Mouse (Mus musculus) thymus, postnatal 0 days (tissue): ENCODE measurements at regions not wholly inside any gene's neighbourhood (a gene's known extent, or its start where the extent isn't known, plus 50 kb on each side); places are given as distances from the start of the nearest gene placed in this dataset.
"Not testable (repeated sequence)": the region's sequence is repeated elsewhere in the genome, so short reads cannot be mapped to it uniquely, and the experiment has no call there.

Source experiments
- DNase-seq: peaks from one replicate; pipeline ENCODE4 v3.0.0-alpha.2; 2015; ENCODE audit warnings: low spot score

DNA sequence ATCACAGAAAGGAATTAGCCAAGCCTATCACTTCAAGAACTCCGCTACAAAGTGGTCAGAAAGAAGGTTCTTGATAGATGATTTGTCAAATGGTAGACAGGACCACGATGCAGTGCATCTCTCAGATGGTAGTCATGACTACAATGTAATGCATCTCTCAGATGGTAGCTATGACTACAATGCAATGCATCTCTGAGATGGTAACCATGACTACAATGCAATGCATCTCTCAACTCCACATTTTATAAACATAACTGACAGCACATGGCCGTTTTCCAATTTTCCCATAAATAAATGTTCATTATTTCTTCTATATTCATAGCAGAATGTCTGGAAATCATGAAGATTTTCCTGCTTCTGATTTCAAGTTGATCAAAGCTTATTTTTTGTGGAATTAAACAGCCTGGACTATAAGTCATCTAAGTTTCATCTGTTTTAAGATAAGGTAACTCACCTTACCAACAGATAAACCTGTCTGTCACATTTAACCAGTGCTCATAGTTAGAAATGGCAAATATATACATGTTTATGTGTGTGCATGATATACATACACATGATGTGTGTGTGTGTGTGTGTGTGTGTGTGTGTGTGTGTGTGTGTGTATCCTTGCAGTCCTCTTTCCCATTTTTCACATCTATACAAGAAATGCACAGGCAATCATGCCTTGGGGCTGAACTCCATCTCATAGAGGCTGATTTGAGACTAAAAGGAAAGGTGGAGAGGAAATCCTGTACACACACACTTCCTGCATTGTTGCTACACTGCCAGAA, 122.4 kb downstream of the Phf3 start:
- no peak for DNase-seq

DNA sequence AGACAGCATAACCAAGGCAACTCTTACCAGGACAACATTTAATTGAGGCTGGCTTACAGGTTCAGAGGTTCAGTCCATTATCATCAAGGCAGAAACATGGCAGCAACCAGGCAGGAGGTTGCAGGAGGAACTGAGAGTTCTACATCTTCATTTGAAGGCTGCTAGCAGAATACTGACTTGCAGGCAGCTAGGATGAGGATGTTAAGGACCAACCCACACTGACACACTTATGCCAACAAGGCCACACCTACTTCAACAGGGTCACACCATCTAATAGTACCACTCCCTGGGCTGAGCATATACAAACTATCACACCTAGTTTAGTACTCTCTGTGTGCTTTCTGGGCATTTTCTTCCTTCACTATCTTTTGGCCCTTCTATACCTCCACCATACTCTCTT, 131.8 kb downstream of the Phf3 start:
- no peak for DNase-seq

DNA sequence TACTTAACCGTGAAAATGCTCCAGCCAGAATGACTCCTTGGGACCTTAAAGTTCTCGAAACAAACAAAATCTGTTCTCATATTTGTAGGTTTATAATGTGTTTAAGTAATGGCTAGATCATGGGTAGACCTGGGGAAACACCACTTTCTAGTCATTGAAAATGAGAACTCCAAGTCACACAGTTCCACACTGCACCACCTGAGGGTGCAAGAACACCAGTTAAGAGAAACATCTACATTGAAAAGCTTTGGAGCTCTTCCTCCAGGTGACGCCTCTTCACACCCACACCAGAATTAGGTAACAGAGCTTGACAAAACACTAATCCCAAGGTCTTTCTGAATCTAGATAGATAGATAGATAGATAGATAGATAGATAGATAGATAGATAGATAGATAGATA, 132.9 kb downstream of the Phf3 start:
- DNase-seq: no peak

DNA sequence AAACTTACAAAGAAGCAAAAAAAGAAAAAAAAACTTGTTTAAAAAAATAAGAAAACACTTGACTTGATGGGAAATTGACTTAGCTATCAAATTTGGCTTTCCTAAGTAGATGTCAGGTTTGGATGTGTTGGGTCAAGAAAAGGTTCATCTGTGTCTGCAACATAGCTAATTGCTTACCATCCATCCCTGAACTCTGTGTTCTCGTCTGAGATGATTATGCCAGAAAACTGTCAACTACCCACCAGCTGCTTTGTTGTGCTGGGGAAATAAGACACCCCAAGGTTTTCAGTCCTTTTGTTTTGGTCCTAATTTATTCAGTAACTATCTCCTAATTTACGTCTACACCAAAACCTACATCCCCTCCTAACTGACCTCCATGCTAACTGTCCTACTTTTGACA, 152.2 kb downstream of the Phf3 start:
- no peak for DNase-seq

DNA sequence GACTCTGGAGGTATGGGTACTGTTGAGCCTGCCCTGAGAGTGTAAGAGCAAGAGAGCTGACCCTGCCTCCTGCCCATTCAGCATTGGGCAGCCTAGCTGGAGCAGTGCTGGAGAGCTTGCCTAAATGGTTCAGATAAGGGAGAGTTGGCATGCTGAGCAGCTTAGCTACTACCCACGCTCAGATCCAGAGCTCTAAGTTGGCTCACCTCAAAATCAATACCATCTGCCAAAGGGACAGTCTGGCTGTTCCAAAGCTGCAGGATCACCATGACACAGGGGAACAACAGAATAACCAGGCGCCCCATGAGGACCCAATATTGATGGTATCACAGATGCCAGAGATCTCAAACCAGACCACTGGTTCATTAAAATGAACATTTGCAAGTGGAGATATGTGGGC, 152.9 kb downstream of the Phf3 start:
- no peak for DNase-seq

DNA sequence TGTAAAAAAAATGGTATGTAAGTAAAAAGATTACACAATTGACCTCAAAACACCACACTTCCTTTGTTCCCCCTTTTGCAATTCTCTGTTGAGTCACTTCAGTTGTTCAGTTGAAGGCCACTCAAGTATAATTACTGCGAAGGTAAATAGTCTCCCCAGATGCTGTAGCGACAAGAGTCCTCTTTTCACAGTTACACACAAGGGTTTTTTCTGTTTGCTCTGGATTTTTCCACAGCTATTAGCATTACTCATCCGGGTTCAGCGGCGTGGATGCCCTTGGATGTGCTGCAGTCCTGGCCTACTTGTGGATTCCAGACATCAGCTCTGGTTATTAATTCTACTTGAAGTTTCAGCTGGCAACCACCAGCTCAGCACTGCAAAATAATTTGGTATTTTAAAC, 155.1 kb downstream of the Phf3 start:
- DNase-seq: no peak

DNA sequence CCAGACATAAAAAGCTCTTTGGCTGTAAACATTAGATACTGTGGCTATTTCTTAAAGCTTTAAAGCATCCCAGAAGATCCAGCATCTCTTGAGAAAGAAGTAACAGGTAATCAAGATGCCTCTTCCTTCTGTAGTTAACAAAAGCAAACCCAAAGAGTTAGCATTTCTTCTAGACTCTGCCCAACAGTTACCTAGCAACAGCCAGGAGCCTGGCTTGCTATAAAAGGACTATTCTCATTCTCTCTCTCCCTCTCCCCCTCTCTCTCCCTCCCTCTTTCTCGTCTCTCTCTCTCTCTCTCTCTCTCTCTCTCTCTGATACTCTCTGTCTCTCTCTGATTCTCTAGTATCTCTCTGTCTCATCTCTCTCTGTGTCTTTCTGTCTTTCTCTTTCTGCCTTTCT, 157.4 kb downstream of the Phf3 start:
- no peak for DNase-seq

DNA sequence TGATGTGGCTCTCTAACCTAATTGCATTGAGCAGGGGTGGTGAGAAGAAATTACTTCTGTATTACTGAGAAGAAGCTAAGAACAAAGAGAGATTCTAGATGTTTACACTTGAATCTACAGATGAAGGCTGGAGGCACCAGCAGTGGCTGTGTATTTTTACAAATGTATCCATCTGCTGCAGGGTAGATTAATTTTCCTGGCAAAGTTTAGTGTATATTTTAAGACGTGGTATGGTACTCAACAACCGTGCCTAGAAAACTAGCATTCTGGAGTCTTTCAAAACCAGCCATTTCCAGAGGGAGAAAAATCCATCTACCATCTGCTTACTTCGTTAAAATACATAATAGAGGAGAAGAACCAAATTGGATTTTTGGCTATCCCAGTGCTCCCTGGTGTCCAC, 172.6 kb downstream of the Phf3 start:
- no peak for DNase-seq

DNA sequence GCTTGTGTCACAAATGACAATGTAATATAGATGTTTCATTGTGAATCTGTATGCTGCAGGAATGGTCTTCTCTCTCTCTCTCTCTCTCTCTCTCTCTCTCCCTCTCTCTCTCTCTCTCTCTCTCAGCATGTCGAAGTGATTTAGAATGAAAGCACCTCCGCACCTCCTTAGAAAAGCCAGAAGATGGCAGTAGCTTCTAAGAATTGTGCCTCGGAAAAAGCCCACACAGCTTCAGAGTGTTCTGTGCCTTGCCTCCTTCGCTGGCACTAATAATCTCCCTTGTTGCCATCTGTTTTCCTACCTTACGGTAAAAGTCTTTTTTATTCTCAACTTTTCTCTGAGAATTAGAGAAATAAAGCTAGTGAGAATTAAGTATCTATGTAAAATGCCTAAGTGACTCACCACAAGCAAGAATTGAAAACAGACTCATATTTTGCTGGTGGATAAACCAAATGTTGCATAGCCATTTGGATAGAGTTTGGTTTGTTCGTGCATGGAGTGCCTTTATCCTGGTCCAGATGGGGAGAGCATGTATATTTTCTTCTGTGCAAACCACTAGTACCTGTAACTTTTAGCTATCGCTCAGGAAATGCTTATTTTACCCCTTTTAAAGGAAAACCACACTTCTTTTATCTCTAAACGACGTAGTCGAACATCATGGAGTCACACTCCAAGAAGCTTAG, 173.2 kb downstream of the Phf3 start:
- no peak for DNase-seq

DNA sequence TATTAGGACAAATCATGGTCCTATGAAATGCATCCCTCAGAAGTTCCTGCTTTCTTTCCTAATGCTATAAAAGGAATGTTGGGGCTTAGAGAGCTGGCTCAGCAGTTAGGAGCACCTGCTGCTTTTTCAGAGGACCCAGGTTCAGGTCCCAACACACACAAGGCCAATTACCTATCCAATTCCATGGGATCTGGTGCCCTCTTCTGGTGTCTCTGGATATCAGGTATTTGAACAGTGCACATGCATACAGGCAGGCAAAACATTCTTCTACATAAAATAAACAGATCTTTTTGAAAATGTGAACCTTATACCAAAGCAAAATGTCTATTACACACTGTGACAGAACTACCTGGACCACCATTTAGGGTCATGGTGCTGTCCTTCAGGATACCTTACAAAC, 177.4 kb downstream of the Phf3 start:
- DNase-seq: no peak

DNA sequence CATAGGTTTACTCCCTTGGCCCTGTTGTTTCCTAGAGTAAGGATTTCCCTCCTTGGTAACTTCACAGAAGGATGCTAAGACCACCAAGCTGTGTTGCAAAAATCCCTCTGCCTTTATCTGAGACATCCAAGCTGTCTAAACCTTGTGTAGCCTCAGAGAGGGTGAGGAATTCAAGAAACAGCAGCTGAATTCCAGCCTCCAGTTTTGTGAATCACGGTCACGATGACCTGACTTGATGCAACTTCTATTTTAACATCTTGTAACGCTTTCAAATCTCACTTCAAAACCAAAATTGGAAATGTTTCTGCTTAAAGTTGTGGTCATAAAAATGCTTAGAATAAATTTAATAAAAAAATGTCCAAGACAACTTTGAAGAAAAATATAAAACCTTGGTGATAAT, 188.4 kb downstream of the Phf3 start:
- no peak for DNase-seq

DNA sequence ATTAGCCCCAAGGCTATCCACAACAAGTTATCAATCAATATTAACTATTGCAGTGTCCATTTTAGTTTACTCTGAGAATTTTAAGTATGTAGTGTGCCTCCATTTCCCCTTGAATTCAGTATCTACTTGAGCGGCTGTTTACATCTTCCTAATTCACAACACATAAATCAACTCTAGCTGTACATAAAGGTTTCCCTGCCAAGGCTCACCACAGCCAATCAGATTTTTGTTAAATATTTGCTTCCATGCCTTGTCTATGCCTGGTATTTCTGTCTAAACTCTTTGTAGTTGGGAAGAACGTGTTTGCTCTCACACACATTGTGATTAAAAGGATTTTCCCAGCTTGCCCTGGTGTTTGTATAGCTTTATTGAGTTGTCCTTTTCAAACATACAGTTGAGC, 189.8 kb downstream of the Phf3 start:
- DNase-seq: no peak

DNA sequence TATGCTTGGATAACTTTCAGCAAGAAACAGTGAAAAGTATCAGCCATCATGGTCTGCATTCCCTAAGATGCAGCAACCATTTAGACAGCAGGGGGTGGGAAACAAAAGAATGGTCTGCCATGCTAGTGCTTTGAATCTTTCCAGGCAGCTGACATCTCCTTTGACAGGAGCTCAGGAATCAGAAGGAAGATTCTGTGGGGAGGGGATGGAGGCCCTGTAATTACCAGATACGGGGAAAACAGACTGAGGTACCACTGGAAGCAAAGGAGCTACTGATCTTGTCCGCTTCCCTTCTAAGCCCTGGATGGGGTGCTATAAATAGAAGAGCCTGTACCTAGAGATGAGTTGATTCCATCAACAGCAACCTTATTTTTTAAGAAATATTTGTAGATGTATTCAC, 233.9 kb downstream of the Phf3 start:
- no peak for DNase-seq

DNA sequence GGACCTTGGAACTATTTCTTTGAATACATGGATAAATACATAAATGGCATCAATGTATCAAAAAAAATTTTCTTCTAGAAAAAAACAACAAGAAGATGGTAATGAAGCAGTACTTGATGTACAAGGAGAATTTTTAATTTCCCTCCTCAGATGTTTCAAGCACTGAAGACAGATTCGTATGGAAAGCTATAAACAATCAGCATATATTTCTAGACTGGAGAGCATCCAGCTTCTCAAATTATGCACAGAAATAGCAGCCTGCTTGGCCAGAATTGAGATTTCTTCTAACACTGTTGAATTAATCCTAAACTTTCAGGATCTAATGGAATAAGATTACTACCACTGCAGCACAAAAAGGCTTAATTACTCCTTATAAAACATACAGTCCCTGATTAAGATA, 241.0 kb downstream of the Phf3 start:
- no peak for DNase-seq

DNA sequence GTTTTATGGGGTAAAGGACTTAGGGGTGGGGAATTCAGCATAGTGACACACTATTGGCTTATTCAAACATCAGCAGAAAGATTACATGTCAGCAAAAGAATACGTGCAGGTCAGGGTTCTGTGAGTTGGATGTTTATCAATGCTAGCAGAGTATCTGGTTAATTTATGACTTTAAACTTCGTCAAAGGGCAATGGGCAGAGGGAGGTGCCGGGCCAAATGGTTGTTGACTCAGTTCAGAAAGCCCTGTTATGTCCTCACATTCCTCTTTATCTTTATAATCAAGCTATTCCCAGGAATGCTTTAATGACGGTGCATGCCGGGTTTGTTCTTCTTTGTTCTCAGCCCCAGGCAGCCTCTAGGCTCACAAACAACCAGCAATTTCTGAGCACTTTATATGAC, 245.9 kb downstream of the Phf3 start:
- not testable (repeated sequence) for DNase-seq

DNA sequence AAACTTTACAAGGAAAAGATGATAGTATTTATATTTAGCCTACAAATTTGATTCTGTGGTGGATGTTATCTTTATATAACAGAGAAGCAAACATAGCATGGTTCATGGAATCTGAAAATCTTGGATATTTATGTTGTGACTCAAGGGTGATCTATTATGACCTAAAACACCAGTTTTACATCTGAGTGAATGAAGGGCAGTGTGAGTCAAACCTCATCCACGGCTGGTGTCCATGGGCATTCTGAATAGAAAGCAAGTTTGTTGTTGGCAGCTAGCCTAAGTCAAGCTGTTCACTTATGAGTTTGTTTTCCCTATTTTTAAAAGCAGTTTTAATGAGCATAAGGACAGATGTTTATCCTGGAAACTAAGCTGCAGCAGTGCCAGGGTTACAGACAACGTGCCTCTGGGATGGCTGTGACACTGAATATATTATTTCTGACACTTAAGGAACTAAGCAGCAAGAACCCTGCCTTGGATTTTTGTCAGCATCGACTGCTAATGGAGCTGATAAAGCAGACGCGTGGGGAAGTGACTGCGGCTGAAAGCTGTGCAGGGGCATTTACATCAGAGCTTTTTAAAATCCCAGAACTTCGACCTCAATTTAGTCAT, 278.5 kb downstream of the Phf3 start:
- no peak for DNase-seq

DNA sequence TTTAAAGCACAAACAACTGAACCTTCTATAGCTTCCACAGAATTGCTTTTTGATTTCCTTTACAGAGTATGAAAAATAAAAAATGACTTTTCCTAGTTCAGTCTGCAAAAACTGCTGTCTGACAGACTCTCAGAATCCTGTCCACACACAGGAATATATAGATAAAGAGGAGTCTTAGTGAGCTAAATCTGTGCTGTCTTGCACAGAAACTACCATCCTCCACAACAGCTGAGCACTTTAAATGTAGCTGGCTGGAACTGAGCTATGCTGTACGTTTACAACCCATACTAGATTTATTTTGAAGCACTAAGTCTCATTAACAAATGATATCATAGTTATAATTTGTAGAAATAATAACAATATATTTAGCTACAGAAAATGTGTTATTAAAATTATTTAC, 279.7 kb downstream of the Phf3 start:
- no peak for DNase-seq

DNA sequence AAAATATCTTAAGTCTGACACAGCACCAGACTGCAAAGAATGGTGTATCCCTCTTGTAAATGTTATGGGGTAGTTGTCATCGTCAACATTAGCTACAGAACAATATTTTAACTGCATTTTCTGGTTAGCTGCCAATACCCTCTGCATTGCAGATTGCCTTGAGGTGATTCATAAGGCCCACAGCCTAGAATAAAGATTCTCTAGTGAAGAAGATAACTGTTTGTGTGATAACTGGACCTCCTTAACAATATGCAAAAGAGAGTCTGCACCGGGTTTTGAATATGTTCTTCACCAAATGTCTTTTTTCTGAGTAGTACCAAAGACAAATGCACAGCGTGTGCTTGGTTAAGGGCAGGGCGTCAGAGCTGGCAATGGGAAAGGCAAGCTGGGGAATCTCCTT, 283.0 kb downstream of the Phf3 start:
- DNase-seq: no peak

DNA sequence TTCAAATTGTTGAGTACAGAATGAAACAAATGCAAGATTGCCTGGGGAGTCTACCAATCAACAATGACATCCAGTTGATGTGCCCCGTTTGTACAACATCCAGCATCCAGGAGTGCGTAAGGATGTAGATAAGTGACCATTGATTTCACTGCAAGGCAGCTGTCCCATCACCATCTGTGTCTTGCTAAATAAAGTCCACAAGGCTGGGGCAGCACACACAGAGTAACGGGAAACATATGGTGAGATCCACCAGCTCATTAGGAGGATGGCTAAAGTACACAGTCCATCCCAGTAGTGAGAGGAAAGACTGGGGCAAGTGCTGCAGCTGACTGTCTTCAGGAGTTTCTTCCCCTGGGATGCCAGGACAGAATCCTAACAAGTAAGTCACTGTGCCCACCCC, 284.8 kb downstream of the Phf3 start:
- DNase-seq: no peak

DNA sequence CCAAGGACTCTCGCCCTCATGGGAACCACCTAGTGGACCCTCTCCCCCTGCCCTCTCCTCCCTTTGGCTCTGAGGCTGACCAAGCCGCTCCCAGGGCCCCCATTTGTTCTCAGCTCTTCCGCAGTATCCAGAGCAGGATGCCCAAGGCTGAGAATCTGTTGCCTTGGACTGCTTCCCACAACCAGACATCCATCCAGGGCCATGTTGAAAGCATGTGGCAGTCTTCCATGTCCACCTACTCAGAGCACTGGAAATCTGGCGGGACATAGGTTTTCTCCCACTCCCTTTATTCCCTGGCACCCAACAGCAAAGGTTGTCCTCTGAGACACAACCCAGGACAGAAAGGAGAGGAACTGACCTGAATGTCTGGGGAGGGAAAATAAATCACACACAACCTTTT, 285.4 kb downstream of the Phf3 start:
- DNase-seq: no peak

DNA sequence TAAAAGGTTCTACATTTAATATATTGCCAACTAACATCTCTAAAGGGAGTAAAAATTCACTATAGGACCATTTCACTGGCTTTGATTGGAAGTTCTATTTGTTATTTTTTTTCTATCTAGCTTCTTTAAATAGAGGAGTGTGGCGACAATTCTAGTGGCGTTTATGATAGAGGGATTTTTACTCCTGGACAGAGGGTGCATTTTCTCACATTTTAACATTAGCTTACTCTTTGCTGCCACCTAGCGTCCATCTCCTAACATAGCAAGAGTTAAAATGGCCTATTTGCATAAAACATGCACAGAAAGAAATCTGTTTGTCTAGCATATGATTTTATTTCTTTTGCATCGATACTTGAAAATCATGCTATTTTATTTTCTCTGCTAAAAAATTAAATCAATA, 288.9 kb downstream of the Phf3 start:
- DNase-seq: peak; percentile 32

DNA sequence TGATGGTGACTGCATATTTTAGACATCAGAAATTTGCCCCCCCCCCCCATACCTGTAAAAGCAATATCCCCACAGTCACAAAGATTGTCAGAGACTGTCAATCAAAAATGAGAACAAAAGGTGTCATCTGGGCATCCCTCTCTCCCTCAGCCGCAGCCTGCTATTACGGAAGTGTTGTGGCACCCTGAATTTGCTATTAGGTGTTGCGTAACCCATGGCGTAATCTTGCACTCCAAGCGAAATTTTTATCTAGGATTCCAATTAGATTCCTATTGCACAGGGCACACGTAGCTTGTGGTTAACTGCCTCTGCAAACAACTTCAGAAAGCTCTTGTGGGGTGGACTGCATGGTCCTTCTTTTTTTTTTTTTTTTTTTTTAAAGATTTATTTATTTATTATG, 289.9 kb downstream of the Phf3 start:
- DNase-seq: no peak

DNA sequence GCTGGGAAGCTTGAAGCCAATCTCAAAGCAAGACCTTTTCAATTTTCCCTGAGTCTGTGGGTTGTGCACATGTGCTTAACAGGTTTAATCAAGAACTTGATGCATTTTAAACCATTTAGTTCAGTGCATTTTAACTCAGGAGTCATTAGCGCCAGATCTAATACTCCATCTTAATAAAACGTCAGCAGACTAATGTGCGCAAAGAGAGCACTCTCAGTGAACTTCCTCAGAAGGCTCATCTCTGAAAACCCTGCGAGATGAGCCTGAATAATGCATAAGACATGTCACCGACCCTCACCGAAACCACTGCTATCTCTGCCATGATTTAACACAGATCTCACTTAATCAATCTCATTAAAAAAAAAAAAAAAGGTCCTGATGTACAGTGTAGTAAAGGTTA, 309.0 kb downstream of the Phf3 start:
- DNase-seq: no peak
